Mouse (Mus musculus): Measurements from ENCODE around the gene Slc22a15. TPM values are rescaled to one million over a fixed set of nuclear protein-coding genes. Genes with fewer than 3 reads are reported as not detected.
A peak's percentile ranks its signal among the peaks of the same experiment; 100 is the strongest.
"Not testable (repeated sequence)": the region's sequence is repeated elsewhere in the genome, so short reads cannot be mapped to it uniquely, and the experiment has no call there.

The Slc22a15 gene
- polyA plus RNA-seq, 1 experiment from 2014 or later: 4.8 TPM

- Histone ChIP-seq H3K36me3 (ENCODE audit: control insufficient read depth, insufficient read depth, low read length) (no peaks in the 10 kb centered on the region), H3K9ac (ENCODE audit: low read depth, low read length) (no peak overlapping the region), H3K4me2 (ENCODE audit: low read depth, low read length) (no peak overlapping the region), H3K27me3 (replicated peaks; ENCODE audit: control insufficient read depth, insufficient read depth, low read length) (no peaks in the 10 kb centered on the region), H3K4me1 (ENCODE audit: control insufficient read depth, insufficient read depth, low read length) (no peaks in the 10 kb centered on the region), H3K27ac (replicated peaks; ENCODE audit: low read depth, low read length) (no peak overlapping the region), H3K4me3 (ENCODE audit: low read depth, low read length) (no peak overlapping the region), H3K9me3 (ENCODE audit: control insufficient read depth, low read length) (no peaks in the 10 kb centered on the region)
- DNase-seq (ENCODE audit: low spot score) (no peak), ATAC-seq (ENCODE audit: low read depth) (no peak)
- WGBS: 83% methylated on average over 9 of the region's 9 CpGs
Measured at GRCm38 (mm10) chr3:101824338-101824737, 99.9 kb downstream of the Slc22a15 start.

GRCm38 (mm10) chr3:101822052-101822451 is 102.2 kb downstream of the Slc22a15 start:
- H3K27ac ChIP-seq (replicated peaks; ENCODE audit: low read depth, low read length): no peak overlapping the region
- DNase-seq (ENCODE audit: low spot score): no peak
- H3K4me1 ChIP-seq (ENCODE audit: control insufficient read depth, insufficient read depth, low read length): no peaks in the 10 kb centered on the region
- H3K36me3 ChIP-seq (ENCODE audit: control insufficient read depth, insufficient read depth, low read length): no peaks in the 10 kb centered on the region
- H3K4me2 ChIP-seq (ENCODE audit: low read depth, low read length): no peak overlapping the region
- H3K4me3 ChIP-seq (ENCODE audit: low read depth, low read length): no peak overlapping the region
- ATAC-seq (ENCODE audit: low read depth): no peak
- H3K9me3 ChIP-seq (ENCODE audit: control insufficient read depth, low read length): no peaks in the 10 kb centered on the region
- H3K27me3 ChIP-seq (replicated peaks; ENCODE audit: control insufficient read depth, insufficient read depth, low read length): no peaks in the 10 kb centered on the region
- no peak overlapping the region for H3K9ac ChIP-seq (ENCODE audit: low read depth, low read length)
- 80% methylated on average over 5 of the region's 5 CpGs for WGBS

- not testable (repeated sequence) for H3K4me1 ChIP-seq (ENCODE audit: control insufficient read depth, insufficient read depth, low read length); H3K36me3 ChIP-seq (ENCODE audit: control insufficient read depth, insufficient read depth, low read length); H3K4me3 ChIP-seq (ENCODE audit: low read depth, low read length); H3K9ac ChIP-seq (ENCODE audit: low read depth, low read length); DNase-seq (ENCODE audit: low spot score); H3K27me3 ChIP-seq (replicated peaks; ENCODE audit: control insufficient read depth, insufficient read depth, low read length); H3K4me2 ChIP-seq (ENCODE audit: low read depth, low read length); H3K27ac ChIP-seq (replicated peaks; ENCODE audit: low read depth, low read length); ATAC-seq (ENCODE audit: low read depth); H3K9me3 ChIP-seq (ENCODE audit: control insufficient read depth, low read length)
- WGBS: 85% methylated on average over 3 of the region's 3 CpGs
Measured at GRCm38 (mm10) chr3:101820708-101821107, 103.5 kb downstream of the Slc22a15 start.

GRCm38 (mm10) chr3:101816006-101816405 is 108.2 kb downstream of the Slc22a15 start:
- 91% methylated on average over 3 of the region's 3 CpGs for WGBS

GRCm38 (mm10) chr3:101814790-101815189 is 109.5 kb downstream of the Slc22a15 start:
- no peak overlapping the region for H3K9ac ChIP-seq (ENCODE audit: low read depth, low read length)
- no peaks in the 10 kb centered on the region for H3K4me1 ChIP-seq (ENCODE audit: control insufficient read depth, insufficient read depth, low read length)
- ATAC-seq (ENCODE audit: low read depth) (no peak), DNase-seq (ENCODE audit: low spot score) (no peak)
- no peak overlapping the region for H3K27ac ChIP-seq (replicated peaks; ENCODE audit: low read depth, low read length)
- H3K4me2 ChIP-seq (ENCODE audit: low read depth, low read length): no peak overlapping the region
- no peak overlapping the region for H3K4me3 ChIP-seq (ENCODE audit: low read depth, low read length)
- no peaks in the 10 kb centered on the region for H3K36me3 ChIP-seq (ENCODE audit: control insufficient read depth, insufficient read depth, low read length)
- H3K27me3 ChIP-seq (replicated peaks; ENCODE audit: control insufficient read depth, insufficient read depth, low read length): no peaks in the 10 kb centered on the region
- H3K9me3 ChIP-seq (ENCODE audit: control insufficient read depth, low read length): no peaks in the 10 kb centered on the region
- 80% methylated on average over 9 of the region's 9 CpGs for WGBS

More at GRCm38 (mm10) chr3:101816006-101816405, 108.2 kb downstream of the Slc22a15 start:
- H3K4me3 ChIP-seq (ENCODE audit: low read depth, low read length): no peak overlapping the region
- H3K27me3 ChIP-seq (replicated peaks; ENCODE audit: control insufficient read depth, insufficient read depth, low read length): no peaks in the 10 kb centered on the region
- H3K4me1 ChIP-seq (ENCODE audit: control insufficient read depth, insufficient read depth, low read length): no peaks in the 10 kb centered on the region
- no peak overlapping the region for H3K27ac ChIP-seq (replicated peaks; ENCODE audit: low read depth, low read length)
- no peak for DNase-seq (ENCODE audit: low spot score)
- ATAC-seq (ENCODE audit: low read depth): no peak
- H3K4me2 ChIP-seq (ENCODE audit: low read depth, low read length): no peak overlapping the region
- no peaks in the 10 kb centered on the region for H3K36me3 ChIP-seq (ENCODE audit: control insufficient read depth, insufficient read depth, low read length)
- H3K9me3 ChIP-seq (ENCODE audit: control insufficient read depth, low read length): no peaks in the 10 kb centered on the region
- H3K9ac ChIP-seq (ENCODE audit: low read depth, low read length): no peak overlapping the region

- no peaks in the 10 kb centered on the region for H3K4me1 ChIP-seq (ENCODE audit: control insufficient read depth, insufficient read depth, low read length)
- no peaks in the 10 kb centered on the region for H3K27me3 ChIP-seq (replicated peaks; ENCODE audit: control insufficient read depth, insufficient read depth, low read length)
- H3K9me3 ChIP-seq (ENCODE audit: control insufficient read depth, low read length): no peaks in the 10 kb centered on the region
- H3K4me3 ChIP-seq (ENCODE audit: low read depth, low read length): no peak overlapping the region
- no peak overlapping the region for H3K27ac ChIP-seq (replicated peaks; ENCODE audit: low read depth, low read length)
- no peak overlapping the region for H3K9ac ChIP-seq (ENCODE audit: low read depth, low read length)
- WGBS: 57% methylated on average over 10 of the region's 10 CpGs
- no peaks in the 10 kb centered on the region for H3K36me3 ChIP-seq (ENCODE audit: control insufficient read depth, insufficient read depth, low read length)
- DNase-seq (ENCODE audit: low spot score): peak; percentile 85
- ATAC-seq (ENCODE audit: low read depth): peak; percentile 91
- H3K4me2 ChIP-seq (ENCODE audit: low read depth, low read length): no peak overlapping the region
Measured at GRCm38 (mm10) chr3:101812341-101812962, 111.8 kb downstream of the Slc22a15 start.

- Histone ChIP-seq H3K9me3 (ENCODE audit: control insufficient read depth, low read length) (no peaks in the 10 kb centered on the region), H3K36me3 (ENCODE audit: control insufficient read depth, insufficient read depth, low read length) (no peaks in the 10 kb centered on the region), H3K4me3 (ENCODE audit: low read depth, low read length) (no peak overlapping the region), H3K27ac (replicated peaks; ENCODE audit: low read depth, low read length) (no peak overlapping the region), H3K4me2 (ENCODE audit: low read depth, low read length) (no peak overlapping the region), H3K4me1 (ENCODE audit: control insufficient read depth, insufficient read depth, low read length) (no peaks in the 10 kb centered on the region), H3K9ac (ENCODE audit: low read depth, low read length) (no peak overlapping the region), H3K27me3 (replicated peaks; ENCODE audit: control insufficient read depth, insufficient read depth, low read length) (no peaks in the 10 kb centered on the region)
- ATAC-seq (ENCODE audit: low read depth): no peak
- DNase-seq (ENCODE audit: low spot score): no peak
- WGBS: 58% methylated on average over 4 of the region's 4 CpGs
Measured at GRCm38 (mm10) chr3:101811931-101812330, 112.3 kb downstream of the Slc22a15 start.

- WGBS: 75% methylated on average over 6 of the region's 6 CpGs
- Histone ChIP-seq H3K4me1 (ENCODE audit: control insufficient read depth, insufficient read depth, low read length) (peaks cover 6% of the 10 kb centered on the region), H3K36me3 (ENCODE audit: control insufficient read depth, insufficient read depth, low read length) (no peaks in the 10 kb centered on the region)
Measured at GRCm38 (mm10) chr3:101807646-101808045, 116.6 kb downstream of the Slc22a15 start.

GRCm38 (mm10) chr3:101806941-101807340 is 117.3 kb downstream of the Slc22a15 start:
- Histone ChIP-seq H3K36me3 (ENCODE audit: control insufficient read depth, insufficient read depth, low read length) (no peaks in the 10 kb centered on the region), H3K27me3 (replicated peaks; ENCODE audit: control insufficient read depth, insufficient read depth, low read length) (no peaks in the 10 kb centered on the region), H3K4me3 (ENCODE audit: low read depth, low read length) (no peak overlapping the region), H3K27ac (replicated peaks; ENCODE audit: low read depth, low read length) (no peak overlapping the region), H3K4me2 (ENCODE audit: low read depth, low read length) (no peak overlapping the region), H3K9ac (ENCODE audit: low read depth, low read length) (no peak overlapping the region), H3K9me3 (ENCODE audit: control insufficient read depth, low read length) (no peaks in the 10 kb centered on the region), H3K4me1 (ENCODE audit: control insufficient read depth, insufficient read depth, low read length) (peaks cover 6% of the 10 kb centered on the region)
- WGBS: 69% methylated on average over 4 of the region's 4 CpGs
- ATAC-seq (ENCODE audit: low read depth): no peak
- no peak for DNase-seq (ENCODE audit: low spot score)

More at GRCm38 (mm10) chr3:101807646-101808045, 116.6 kb downstream of the Slc22a15 start:
- ATAC-seq (ENCODE audit: low read depth): no peak
- H3K9ac ChIP-seq (ENCODE audit: low read depth, low read length): no peak overlapping the region
- H3K27ac ChIP-seq (replicated peaks; ENCODE audit: low read depth, low read length): no peak overlapping the region
- no peak overlapping the region for H3K4me2 ChIP-seq (ENCODE audit: low read depth, low read length)
- no peak for DNase-seq (ENCODE audit: low spot score)
- H3K27me3 ChIP-seq (replicated peaks; ENCODE audit: control insufficient read depth, insufficient read depth, low read length): no peaks in the 10 kb centered on the region
- H3K4me3 ChIP-seq (ENCODE audit: low read depth, low read length): no peak overlapping the region
- H3K9me3 ChIP-seq (ENCODE audit: control insufficient read depth, low read length): no peaks in the 10 kb centered on the region
